Mouse (Mus musculus) kidney, postnatal 4 days (tissue): ENCODE measurements around the gene Slc9a3.

Experiments
- DNase-seq, 2 experiments: peaks; one replicate each; pipeline ENCODE4 v3.0.0; 2021; ENCODE audit warnings: mixed read lengths in 2 of 2

Gene Slc9a3

DNA sequence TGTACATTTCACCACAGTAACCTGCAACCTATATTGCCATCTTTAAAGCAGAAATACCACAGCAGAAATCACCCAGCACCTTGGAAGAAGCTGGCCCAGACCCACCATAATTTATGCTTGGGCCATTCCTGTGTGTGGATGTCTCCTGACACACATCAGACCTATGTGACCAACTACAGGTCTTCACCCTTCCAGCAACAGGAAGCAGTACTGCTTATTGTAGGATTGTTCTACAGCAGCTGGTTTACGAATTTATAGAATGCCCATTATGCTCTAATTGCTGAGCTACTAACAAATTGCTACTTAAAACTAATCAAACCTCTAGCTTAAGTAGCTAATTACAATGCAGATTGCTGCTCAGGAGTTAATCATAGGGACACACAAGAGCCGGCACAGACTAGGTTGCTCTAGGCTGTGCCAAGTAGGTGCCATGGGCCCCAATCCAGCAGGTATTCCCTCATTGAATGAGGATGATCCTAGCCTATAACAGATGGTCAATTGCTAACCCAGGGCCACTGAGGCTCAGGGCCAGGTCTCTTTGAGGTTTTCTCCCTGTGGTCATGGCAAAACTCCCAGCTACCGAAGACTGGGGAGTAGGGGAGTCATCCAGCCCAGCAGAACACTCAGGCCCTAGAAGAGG, 24.8 kb downstream of the Slc9a3 start:
- DNase-seq = no peak

DNA sequence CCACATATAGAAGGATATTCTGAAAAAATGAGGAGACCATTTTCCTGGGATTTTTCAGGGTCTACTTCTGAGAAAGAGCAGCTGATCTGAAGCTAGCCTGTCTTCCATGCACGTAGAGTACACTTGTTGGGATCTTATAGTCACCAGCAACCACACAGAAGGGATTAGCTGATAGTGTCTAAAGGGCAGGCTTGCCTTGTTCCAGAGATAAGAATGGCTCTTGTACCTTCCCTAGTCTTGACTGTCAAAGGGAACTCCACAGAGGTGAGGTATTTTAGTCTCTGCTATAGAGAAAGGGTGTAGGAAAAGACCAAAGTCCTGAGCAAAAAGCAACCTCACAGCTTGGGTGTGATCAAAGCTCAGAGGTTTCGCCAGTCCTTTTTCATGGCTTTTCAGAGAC, 26.1 kb downstream of the Slc9a3 start:
- no peak for DNase-seq

DNA sequence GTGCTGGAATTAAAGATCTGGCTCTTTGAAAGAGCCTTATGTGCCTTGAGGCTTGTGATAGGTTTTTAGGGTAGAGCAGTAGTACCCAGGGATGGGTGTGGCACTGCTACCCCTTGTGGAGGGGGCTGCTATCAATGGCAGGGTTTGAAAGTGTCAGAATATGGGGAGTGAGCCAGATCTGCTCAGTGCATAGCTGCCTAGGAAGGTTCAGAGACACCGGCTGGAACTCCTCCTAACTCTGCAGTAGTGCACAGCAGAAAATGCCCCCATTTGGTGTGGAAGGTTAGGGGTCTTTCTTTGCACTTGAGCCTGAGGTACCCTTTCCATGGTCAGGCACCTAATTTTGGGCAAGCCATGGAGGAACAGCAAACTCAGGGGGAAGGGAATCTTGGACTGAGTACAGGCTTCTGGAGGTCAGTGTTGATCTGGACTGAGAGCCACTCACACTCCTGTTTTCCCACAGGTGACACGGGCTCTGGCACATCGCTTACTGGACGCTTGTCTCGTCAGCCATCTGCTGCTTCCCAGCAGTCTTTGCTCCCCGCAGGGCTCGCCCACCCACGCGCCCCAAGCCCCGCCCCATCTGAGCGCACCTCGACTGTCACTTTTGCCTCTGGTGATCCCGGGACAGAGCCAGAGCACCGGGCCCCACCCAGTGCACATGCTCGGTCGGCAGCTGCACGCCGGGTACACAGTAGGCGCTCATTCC, 45.2 kb downstream of the Slc9a3 start:
- peak; percentile 67 to 74 for DNase-seq

DNA sequence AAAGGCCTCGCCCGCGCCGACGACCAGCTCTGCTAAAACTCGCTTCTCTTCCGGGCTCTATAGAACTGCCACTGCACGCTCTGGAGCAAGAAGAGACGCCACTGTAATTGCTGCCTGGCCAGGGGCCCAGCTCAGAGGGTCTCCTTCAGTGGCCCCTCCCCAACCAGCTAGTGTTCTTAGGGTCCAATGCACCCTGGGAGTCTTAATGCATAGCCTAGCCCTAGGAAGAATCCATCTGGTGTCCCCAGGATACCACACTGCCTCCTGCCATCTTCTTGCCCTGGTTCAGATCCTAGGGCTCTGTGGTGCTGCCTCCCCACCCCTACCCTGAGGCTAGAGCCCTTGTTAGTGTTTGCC, 45.8 kb downstream of the Slc9a3 start:
- no peak for DNase-seq

DNA sequence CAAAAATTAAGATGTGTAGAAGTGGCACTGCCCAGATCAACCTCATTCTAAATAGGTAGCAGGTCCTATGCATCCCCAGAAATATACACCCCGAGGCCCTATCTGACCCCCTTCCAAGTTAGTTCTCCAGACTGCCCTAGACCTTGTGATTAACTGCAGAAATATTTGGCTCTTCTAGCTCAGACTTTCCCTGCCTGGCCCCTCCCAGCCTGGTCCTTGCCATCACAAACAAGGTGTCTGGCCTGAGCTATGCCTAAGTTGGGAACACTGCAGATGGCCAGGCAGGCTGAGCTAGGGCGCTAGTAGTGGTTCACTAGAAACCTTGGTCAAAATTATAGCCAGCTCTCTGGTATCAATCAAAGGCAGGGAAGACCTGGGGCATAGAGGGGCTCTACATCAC, 46.2 kb downstream of the Slc9a3 start:
- peak in 1 of 2 experiments; percentile 10 for DNase-seq

DNA sequence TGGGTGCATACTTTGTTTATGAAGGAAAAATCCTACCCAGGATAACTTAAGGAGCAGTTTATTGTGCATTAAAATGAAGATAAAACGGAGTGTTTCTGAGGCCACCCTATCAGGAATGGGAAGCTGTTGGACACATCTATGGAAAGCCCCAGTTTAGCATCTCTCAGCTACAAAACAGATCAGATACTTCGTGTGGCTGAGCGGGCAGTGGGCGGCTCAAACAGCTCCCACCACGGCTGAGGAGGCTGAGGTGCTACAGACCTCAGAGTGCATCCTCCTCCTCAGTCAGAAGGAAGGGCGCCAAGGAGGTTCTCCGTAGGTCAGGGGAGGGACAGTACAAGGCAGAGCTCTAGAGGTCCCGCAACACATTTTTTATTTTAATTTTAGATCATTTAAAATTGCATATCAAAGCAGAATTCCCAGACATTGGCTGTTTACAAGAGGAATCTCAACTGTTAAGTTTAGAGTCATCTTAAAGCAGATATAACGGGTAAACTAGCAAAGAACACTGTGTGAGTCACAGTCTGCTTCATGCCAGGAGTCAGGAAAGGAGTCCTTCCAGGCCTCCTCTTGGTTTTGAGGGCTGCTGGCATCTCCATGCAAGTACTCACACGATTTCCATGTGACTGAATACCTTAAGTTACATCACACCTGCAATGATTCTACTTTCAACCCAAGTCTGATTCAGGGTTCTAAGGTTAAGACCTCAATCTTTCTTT, 48.3 kb downstream of the Slc9a3 start:
- DNase-seq = no peak

DNA sequence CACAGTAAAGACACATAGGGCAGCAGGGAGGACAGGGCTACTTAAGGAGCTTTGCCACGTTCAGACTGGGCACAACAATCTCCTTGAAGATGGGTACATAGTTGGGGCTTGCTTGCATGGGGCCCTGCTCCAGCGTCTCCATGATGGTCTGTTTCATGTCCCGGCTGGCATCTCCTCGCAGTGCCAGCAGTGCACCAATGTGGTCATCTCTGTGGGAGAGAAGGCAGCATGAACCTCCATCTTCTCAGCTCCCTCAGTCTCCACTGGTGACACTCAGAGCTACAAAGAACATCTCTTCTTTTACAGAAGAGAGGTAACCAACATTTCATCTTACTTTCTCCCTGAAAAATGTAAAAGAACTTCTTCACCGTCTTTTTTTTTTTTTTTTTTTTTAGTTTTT, 50.8 kb downstream of the Slc9a3 start:
- no peak for DNase-seq

DNA sequence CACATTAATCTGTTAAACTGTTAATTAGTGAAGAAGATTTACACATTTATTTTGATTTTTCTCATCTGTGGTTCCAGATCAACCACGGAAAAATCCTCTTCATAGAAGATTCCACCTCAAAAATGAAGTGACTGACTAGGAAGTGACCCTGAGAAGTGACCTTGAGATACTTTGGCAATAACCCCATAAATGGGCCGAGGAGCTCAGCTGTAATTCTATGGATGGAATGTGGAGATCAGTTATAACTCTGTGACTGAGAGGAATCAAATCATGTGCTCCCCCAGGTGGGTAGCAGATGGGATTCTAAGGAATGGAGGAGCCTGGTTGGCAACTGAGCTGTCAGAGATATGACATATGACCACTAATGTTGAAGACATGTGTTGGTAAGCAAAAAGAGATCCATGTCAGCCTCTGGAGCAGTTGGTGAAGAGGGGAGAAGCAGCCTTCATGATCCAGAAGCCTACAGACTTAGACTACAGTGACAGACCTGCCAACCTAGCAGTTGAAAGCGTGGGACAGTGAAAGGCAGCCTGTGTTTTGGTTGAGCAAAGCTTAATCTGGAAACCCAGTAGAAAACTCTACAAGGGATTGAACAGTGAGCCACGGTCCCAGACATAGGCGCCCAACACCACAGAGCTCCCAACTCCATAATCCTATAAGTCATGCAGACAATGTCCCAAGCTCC, 61.9 kb downstream of the Slc9a3 start:
- DNase-seq = no peak

DNA sequence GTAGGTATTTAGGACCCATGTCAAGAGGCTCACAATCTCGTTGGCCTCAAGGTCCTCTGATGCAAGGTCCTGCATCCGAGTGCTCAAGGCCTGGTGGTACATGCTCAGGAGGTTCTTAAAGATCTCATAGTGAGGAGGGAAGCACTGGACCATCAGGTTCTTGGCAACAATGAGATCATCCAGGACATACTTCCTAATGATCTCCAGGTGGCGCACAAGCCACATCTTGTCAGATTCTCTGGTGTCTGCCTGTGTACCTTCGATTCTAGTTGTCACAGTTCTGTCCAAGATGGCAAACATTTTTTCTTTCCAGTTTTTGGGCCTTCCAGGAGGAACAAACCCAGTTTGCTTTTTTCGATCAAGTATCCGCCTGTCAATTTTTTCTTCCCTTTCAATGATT, 71.4 kb downstream of the Slc9a3 start:
- DNase-seq = peak; percentile 11 to 31

DNA sequence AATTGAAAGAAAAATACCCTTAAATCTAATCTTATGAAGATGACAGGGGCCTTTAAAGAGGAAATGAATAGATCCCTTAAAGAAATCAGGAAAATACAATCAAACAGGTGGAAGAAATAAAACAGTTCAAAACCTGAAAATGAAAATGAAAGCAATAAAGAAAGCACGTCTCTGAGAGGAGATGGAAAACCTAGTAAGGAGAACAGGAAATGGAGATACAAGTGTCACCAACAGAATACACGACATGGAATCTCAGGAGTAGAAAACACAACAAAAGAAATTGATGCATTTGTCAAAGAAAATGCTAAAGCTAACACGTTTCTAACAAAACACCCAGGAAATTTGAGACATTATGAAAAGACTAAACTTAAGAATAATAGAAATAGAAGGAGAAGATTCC, 75.2 kb downstream of the Slc9a3 start:
- DNase-seq = no peak

DNA sequence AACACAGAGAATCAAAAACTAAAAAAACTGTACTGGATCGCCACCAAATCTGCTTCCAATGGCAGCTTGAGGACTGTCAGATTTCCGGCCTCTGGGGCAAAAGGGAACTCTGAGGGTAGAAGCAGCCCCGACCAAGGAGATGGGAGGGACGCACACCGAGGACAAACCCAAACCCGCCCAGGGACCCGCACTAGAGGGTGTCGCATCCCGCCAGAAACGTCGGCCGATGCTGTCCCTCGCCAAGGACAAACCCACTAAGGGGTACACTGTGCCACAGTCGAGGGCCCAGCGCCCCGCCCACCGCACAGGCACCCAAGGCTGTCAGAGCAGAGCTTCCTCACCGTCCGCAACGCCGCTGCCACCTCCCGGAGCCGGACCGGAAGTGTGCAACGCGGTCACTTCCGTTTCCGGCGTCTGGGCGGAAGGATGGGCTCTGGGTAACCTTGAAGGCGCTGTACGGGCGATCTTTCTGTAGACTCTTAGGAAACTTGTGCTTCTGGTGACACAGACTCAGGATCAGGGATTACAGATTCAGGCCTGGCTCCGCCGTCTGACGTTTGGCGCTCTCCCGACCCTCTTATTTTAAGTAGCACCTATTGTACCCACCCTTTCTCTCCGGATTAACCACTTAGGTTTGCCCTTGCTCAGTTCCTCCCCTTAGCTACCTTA, 87.2 kb downstream of the Slc9a3 start, which contains the start of gene Exoc3:
Exoc3 (minus strand) TSS at position 416 of the 669 bp plus-strand sequence.
- peak; percentile 92 to 95 for DNase-seq

DNA sequence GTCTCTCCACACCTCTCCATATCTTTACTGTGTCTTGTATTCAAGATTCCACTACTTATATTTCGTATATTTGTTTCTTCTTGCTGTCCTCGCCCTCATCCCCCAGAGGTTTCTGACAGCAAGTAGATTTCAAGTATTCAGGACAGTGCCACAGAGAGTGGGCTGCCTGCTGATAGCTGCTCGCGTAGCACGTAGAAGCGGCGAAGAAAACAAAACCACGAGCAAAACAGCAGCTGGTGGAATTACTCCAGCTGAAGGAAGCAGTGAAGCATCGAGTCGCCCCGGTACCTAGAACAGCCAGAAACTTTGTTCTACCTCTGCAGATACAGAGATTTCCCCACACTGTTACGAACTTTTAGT, 87.7 kb downstream of the Slc9a3 start:
- peak; percentile 30 to 45 for DNase-seq

DNA sequence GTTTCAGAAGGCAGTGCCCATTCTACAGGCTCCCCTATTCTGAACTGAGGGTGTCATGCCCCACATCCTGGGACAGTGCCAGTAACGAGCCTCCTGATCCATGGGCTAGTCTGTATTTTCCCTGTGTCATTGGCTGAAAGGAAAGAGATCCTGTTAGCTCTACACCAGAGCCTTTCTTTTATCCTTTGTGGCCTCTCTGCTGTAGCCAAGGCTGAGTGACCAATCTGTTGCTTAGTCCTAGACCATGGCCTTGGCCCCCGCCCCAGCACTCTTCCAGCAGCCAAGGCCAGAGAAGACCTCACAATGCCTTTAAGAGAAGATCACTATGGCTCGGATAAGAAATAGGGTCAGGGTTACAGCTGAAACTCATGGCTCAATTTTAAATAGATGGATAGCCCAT, 97.2 kb downstream of the Slc9a3 start:
- DNase-seq = no peak
